Mouse (Mus musculus): ENCODE measurements at regions not wholly inside any gene's neighbourhood (a gene's known extent, or its start where the extent isn't known, plus 50 kb on each side); places are given as distances from the start of the nearest gene placed in this dataset.

- ATAC-seq (ENCODE audit: low read depth) = no peak
Observed at GRCm38 (mm10) chr16:24073065-24073464, 84.4 kb upstream of the Bcl6 start.

GRCm38 (mm10) chr16:24069411-24069810, 80.8 kb upstream of the Bcl6 start:
- Histone ChIP-seq H3K4me3 (no peak overlapping the region), H3K9me3 (no peaks in the 10 kb centered on the region)

More at GRCm38 (mm10) chr16:24073065-24073464, 84.4 kb upstream of the Bcl6 start:
- no peaks in the 10 kb centered on the region for H3K4me1 ChIP-seq (replicated peaks)
- no peak overlapping the region for H3K27ac ChIP-seq (replicated peaks)
- H3K27me3 ChIP-seq = no peaks in the 10 kb centered on the region
- no peak overlapping the region for H3K9ac ChIP-seq
- no peaks in the 10 kb centered on the region for H3K36me3 ChIP-seq
- H3K4me3 ChIP-seq = no peak overlapping the region
- H3K4me2 ChIP-seq = no peak overlapping the region
- WGBS = 72% methylated on average over 6 of the region's 6 CpGs
- no peaks in the 10 kb centered on the region for H3K9me3 ChIP-seq

GRCm38 (mm10) chr16:24068250-24068813, 79.7 kb upstream of the Bcl6 start:
- ATAC-seq (ENCODE audit: low read depth) = no peak
- no peaks in the 10 kb centered on the region for H3K9me3 ChIP-seq
- no peaks in the 10 kb centered on the region for H3K36me3 ChIP-seq
- no peaks in the 10 kb centered on the region for H3K4me1 ChIP-seq (replicated peaks)
- H3K27ac ChIP-seq (replicated peaks) = no peak overlapping the region
- no peak overlapping the region for H3K4me2 ChIP-seq
- no peak overlapping the region for H3K9ac ChIP-seq
- no peak overlapping the region for H3K4me3 ChIP-seq
- 38% methylated on average over 4 of the region's 4 CpGs for WGBS
- no peaks in the 10 kb centered on the region for H3K27me3 ChIP-seq

More at GRCm38 (mm10) chr16:24069411-24069810, 80.8 kb upstream of the Bcl6 start:
- H3K4me1 ChIP-seq (replicated peaks) = no peaks in the 10 kb centered on the region
- H3K27me3 ChIP-seq = no peaks in the 10 kb centered on the region
- no peak for ATAC-seq (ENCODE audit: low read depth)
- H3K9ac ChIP-seq = no peak overlapping the region
- WGBS = 91% methylated on average over 5 of the region's 5 CpGs
- no peaks in the 10 kb centered on the region for H3K36me3 ChIP-seq
- H3K27ac ChIP-seq (replicated peaks) = no peak overlapping the region
- no peak overlapping the region for H3K4me2 ChIP-seq

- Histone ChIP-seq H3K36me3 (no peaks in the 10 kb centered on the region), H3K9me3 (no peaks in the 10 kb centered on the region), H3K4me1 (replicated peaks) (no peaks in the 10 kb centered on the region), H3K4me3 (no peak overlapping the region), H3K4me2 (no peak overlapping the region), H3K27ac (replicated peaks) (no peak overlapping the region), H3K9ac (no peak overlapping the region), H3K27me3 (no peaks in the 10 kb centered on the region)
- no peak for ATAC-seq (ENCODE audit: low read depth)
- WGBS = 85% methylated on average over 5 of the region's 5 CpGs
Observed at GRCm38 (mm10) chr16:24062314-24062713, 73.7 kb upstream of the Bcl6 start.

- no peaks in the 10 kb centered on the region for H3K9me3 ChIP-seq
- H3K36me3 ChIP-seq = no peaks in the 10 kb centered on the region
- no peaks in the 10 kb centered on the region for H3K27me3 ChIP-seq
- no peak overlapping the region for H3K9ac ChIP-seq
- H3K4me3 ChIP-seq = no peak overlapping the region
- H3K4me2 ChIP-seq = no peak overlapping the region
- 83% methylated on average over 4 of the region's 4 CpGs for WGBS
- no peak overlapping the region for H3K27ac ChIP-seq (replicated peaks)
- ATAC-seq (ENCODE audit: low read depth) = no peak
- H3K4me1 ChIP-seq (replicated peaks) = no peaks in the 10 kb centered on the region
Observed at GRCm38 (mm10) chr16:24061496-24061895, 72.8 kb upstream of the Bcl6 start.

GRCm38 (mm10) chr16:24059090-24059600, 70.5 kb upstream of the Bcl6 start:
- 81% methylated on average over 4 of the region's 4 CpGs for WGBS
- no peaks in the 10 kb centered on the region for H3K27me3 ChIP-seq
- no peak overlapping the region for H3K27ac ChIP-seq (replicated peaks)
- no peak overlapping the region for H3K4me3 ChIP-seq
- no peaks in the 10 kb centered on the region for H3K9me3 ChIP-seq
- H3K4me2 ChIP-seq = no peak overlapping the region
- H3K9ac ChIP-seq = no peak overlapping the region
- ATAC-seq (ENCODE audit: low read depth) = no peak
- H3K36me3 ChIP-seq = no peaks in the 10 kb centered on the region
- H3K4me1 ChIP-seq (replicated peaks) = no peaks in the 10 kb centered on the region

- H3K9me3 ChIP-seq = no peaks in the 10 kb centered on the region
- H3K4me3 ChIP-seq = no peak overlapping the region
- H3K4me1 ChIP-seq (replicated peaks) = no peaks in the 10 kb centered on the region
- H3K9ac ChIP-seq = no peak overlapping the region
- no peak for ATAC-seq (ENCODE audit: low read depth)
- 46% methylated on average over 11 of the region's 11 CpGs for WGBS
- H3K4me2 ChIP-seq = no peak overlapping the region
- H3K27me3 ChIP-seq = no peaks in the 10 kb centered on the region
- H3K27ac ChIP-seq (replicated peaks) = no peak overlapping the region
- no peaks in the 10 kb centered on the region for H3K36me3 ChIP-seq
Observed at GRCm38 (mm10) chr16:24056885-24057531, 68.4 kb upstream of the Bcl6 start.

- WGBS = 61% methylated on average over 12 of the region's 12 CpGs
- no peak overlapping the region for H3K27ac ChIP-seq (replicated peaks)
- H3K4me2 ChIP-seq = no peak overlapping the region
- ATAC-seq (ENCODE audit: low read depth) = no peak
- no peaks in the 10 kb centered on the region for H3K27me3 ChIP-seq
- no peaks in the 10 kb centered on the region for H3K9me3 ChIP-seq
- H3K36me3 ChIP-seq = no peaks in the 10 kb centered on the region
- H3K4me3 ChIP-seq = no peak overlapping the region
- no peaks in the 10 kb centered on the region for H3K4me1 ChIP-seq (replicated peaks)
- no peak overlapping the region for H3K9ac ChIP-seq
Observed at GRCm38 (mm10) chr16:24056123-24056884, 67.7 kb upstream of the Bcl6 start.

GRCm38 (mm10) chr16:24054293-24054692, 65.6 kb upstream of the Bcl6 start:
- no peak overlapping the region for H3K4me3 ChIP-seq
- no peak overlapping the region for H3K4me2 ChIP-seq
- H3K27me3 ChIP-seq = no peaks in the 10 kb centered on the region
- H3K27ac ChIP-seq (replicated peaks) = no peak overlapping the region
- ATAC-seq (ENCODE audit: low read depth) = no peak
- no peaks in the 10 kb centered on the region for H3K4me1 ChIP-seq (replicated peaks)
- no peaks in the 10 kb centered on the region for H3K9me3 ChIP-seq
- no peaks in the 10 kb centered on the region for H3K36me3 ChIP-seq
- H3K9ac ChIP-seq = no peak overlapping the region
- 96% methylated on average over 3 of the region's 3 CpGs for WGBS

GRCm38 (mm10) chr16:24053403-24053802, 64.8 kb upstream of the Bcl6 start:
- H3K4me2 ChIP-seq = no peak overlapping the region
- H3K9ac ChIP-seq = no peak overlapping the region
- no peak overlapping the region for H3K4me3 ChIP-seq
- ATAC-seq (ENCODE audit: low read depth) = no peak
- no peaks in the 10 kb centered on the region for H3K4me1 ChIP-seq (replicated peaks)
- no peaks in the 10 kb centered on the region for H3K27me3 ChIP-seq
- WGBS = 85% methylated on average over 10 of the region's 10 CpGs
- H3K36me3 ChIP-seq = no peaks in the 10 kb centered on the region
- no peaks in the 10 kb centered on the region for H3K9me3 ChIP-seq
- H3K27ac ChIP-seq (replicated peaks) = no peak overlapping the region

GRCm38 (mm10) chr16:24050856-24051640, 62.4 kb upstream of the Bcl6 start:
- H3K4me1 ChIP-seq (replicated peaks) = no peaks in the 10 kb centered on the region
- ATAC-seq (ENCODE audit: low read depth) = no peak
- WGBS = 88% methylated on average over 10 of the region's 10 CpGs

GRCm38 (mm10) chr16:24043779-24044178, 55.1 kb upstream of the Bcl6 start:
- H3K4me3 ChIP-seq = no peak overlapping the region
- no peak overlapping the region for H3K27ac ChIP-seq (replicated peaks)
- no peaks in the 10 kb centered on the region for H3K27me3 ChIP-seq
- ATAC-seq (ENCODE audit: low read depth) = no peak
- H3K4me2 ChIP-seq = no peak overlapping the region
- no peaks in the 10 kb centered on the region for H3K4me1 ChIP-seq (replicated peaks)
- no peaks in the 10 kb centered on the region for H3K36me3 ChIP-seq
- no peaks in the 10 kb centered on the region for H3K9me3 ChIP-seq
- no peak overlapping the region for H3K9ac ChIP-seq
- 83% methylated on average over 4 of the region's 4 CpGs for WGBS

More at GRCm38 (mm10) chr16:24050856-24051640, 62.4 kb upstream of the Bcl6 start:
- Histone ChIP-seq H3K36me3 (no peaks in the 10 kb centered on the region), H3K4me2 (no peak overlapping the region), H3K9ac (no peak overlapping the region), H3K4me3 (no peak overlapping the region), H3K9me3 (no peaks in the 10 kb centered on the region), H3K27me3 (no peaks in the 10 kb centered on the region), H3K27ac (replicated peaks) (no peak overlapping the region)
